Mouse (Mus musculus): ENCODE data around the gene Pla2g2f. TPM values are rescaled to one million over a fixed set of nuclear protein-coding genes. Genes with fewer than 3 reads are reported as not detected.

Pla2g2f gene
- polyA plus RNA-seq, 1 experiment = not detected

DNA sequence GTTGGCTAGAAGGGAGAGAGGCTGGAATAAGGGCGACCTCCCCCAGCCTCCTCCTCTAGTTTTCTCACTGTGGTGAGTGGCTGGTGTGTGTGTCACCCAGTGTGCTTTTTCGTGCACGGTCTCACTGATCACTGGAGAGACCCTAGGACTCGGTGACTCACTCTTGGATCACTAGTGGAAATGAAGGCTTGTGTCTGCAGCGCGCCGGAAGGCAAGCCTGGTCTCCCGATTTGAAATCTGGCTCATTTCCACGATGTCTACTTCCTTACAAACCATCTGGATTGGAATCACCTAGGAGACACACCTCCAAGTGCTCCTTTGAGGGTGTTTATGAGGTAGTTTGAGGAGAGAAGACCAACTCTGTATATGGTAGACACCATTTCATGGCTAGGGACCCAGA is 10.6 kb downstream of the Pla2g2f start:
- TF ChIP-seq POLR2A (IDR thresholded peaks at IDR 0.05; ENCODE audit: borderline replicate concordance, low read depth, low read length) = no peak
- no peak for TF ChIP-seq CTCF (IDR thresholded peaks at IDR 0.05; ENCODE audit: low read depth, low read length)
- H3K27ac ChIP-seq (ENCODE audit: insufficient read depth, low read depth, low read length) = no peak overlapping the region

DNA sequence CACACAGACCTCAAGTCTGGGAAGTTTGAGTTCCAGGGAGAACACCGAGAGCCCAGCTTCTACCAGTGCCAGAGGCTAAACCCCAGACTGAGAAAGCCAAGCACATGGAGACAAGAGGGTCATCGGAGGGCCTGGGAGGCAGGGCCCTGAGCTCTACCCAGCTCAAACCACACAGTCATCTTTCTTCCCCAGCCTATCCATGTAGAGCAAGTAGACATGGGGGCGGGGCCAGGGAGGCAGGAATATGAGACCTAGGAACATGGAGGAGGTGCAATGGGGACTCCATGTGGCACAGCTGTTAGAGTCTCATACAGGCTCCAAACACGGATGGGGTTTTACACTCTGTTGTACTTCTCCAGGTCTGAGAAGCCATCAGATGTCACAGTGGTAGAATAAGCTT is 11.5 kb downstream of the Pla2g2f start:
- H3K27ac ChIP-seq (ENCODE audit: insufficient read depth, low read depth, low read length) = no peak overlapping the region
- TF ChIP-seq CTCF (IDR thresholded peaks at IDR 0.05; ENCODE audit: low read depth, low read length) (no peak), POLR2A (IDR thresholded peaks at IDR 0.05; ENCODE audit: borderline replicate concordance, low read depth, low read length) (no peak)
- no peak overlapping the region for H3K4me3 ChIP-seq (ENCODE audit: insufficient read depth, low read length)
- no peaks in the 10 kb centered on the region for H3K4me1 ChIP-seq (ENCODE audit: control insufficient read depth, insufficient read depth, low read length)

More for the DNA sequence above, 10.6 kb downstream of the Pla2g2f start:
- Histone ChIP-seq H3K4me3 (ENCODE audit: insufficient read depth, low read length) (no peak overlapping the region), H3K4me1 (ENCODE audit: control insufficient read depth, insufficient read depth, low read length) (no peaks in the 10 kb centered on the region)

DNA sequence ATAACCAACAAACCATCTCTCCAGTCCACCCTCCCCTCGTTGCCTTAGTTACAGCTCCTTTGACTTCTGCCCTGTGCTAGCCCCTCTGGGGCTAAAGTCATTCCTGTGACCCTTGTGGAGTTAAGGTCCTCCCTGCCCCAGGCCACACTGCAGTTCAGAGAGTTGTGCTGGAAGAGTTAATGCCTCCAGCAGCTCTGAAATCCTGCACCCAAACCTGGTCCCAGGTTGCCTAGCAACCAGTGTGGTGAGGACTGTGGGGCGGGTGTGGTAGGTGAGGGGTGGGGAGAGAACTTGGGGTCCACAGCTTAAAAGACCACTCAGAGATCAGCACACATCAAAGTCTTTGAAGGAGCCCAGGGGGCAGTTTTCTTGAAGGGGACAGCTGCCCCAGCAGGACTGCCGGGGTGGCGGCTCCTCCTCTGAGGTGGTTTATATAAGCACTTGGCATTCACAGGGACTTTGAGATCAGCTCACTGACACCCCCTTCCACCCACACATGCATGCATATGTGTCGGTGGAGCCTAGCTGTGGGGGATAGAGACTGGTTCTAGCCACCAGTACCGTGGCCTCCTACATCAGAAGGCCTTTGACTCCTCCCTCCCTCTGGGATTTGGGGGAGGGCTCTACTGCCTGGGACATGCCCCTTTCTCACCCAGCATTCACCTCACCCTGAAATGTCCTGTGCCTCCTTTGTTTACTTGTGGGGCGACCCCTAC is 18.1 kb downstream of the Pla2g2f start:
- no peak overlapping the region for H3K4me3 ChIP-seq (ENCODE audit: insufficient read depth, low read length)
- TF ChIP-seq POLR2A (IDR thresholded peaks at IDR 0.05; ENCODE audit: borderline replicate concordance, low read depth, low read length) (no peak), CTCF (IDR thresholded peaks at IDR 0.05; ENCODE audit: low read depth, low read length) (no peak)
- H3K4me1 ChIP-seq (ENCODE audit: control insufficient read depth, insufficient read depth, low read length) = no peaks in the 10 kb centered on the region
- no peak overlapping the region for H3K27ac ChIP-seq (ENCODE audit: insufficient read depth, low read depth, low read length)

DNA sequence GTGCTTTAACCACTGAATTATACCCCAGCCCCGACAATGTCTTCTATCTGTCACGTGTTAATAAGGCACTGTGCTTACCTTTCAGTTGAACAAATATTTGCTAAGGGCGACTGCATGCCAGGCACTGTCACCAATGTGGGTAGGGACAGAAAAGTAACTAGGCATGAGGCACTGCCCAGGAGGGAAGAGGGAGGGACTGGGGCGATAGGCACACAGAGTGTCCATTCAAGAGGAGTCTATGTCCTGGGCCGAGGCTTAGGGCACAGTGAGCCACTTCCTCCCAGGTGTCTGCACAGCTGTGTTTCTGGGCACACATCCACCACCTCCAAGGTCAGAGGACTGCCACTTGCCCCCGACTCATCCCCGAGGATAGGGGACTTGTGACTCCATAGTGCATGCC is 20.4 kb downstream of the Pla2g2f start, which contains the start of gene Ubxn10:
Ubxn10 (minus strand) TSS at position 137 of the 400 bp plus-strand sequence.
- Histone ChIP-seq H3K4me3 (ENCODE audit: insufficient read depth, low read length) (no peak within 1 kb of the TSS), H3K4me1 (ENCODE audit: control insufficient read depth, insufficient read depth, low read length) (no peaks in the 10 kb centered on the region), H3K27ac (ENCODE audit: insufficient read depth, low read depth, low read length) (no peak within 1 kb of the TSS)
- no peak for TF ChIP-seq POLR2A (IDR thresholded peaks at IDR 0.05; ENCODE audit: borderline replicate concordance, low read depth, low read length)
- TF ChIP-seq CTCF (IDR thresholded peaks at IDR 0.05; ENCODE audit: low read depth, low read length) = no peak

DNA sequence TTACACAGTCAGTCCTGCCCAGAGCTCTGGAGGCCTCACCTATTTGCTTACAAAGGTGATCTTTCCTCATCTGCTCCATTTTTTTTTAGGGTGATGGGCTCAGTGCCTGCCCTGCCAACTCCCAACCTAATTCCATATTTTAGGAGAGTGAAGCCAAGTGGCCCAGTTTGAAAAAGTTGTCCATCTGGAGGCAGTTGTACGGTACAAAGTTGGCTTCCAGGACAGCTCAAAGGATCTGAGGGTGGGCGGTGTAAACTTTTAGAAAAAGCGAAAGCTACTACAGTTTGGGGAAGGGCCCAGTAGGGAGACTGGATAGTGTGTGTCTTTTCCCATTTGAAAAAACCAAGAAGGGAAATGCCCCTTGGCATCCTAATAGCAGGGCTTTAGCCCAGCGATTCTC is 22.6 kb downstream of the Pla2g2f start:
- H3K4me3 ChIP-seq (ENCODE audit: insufficient read depth, low read length) = no peak overlapping the region
- TF ChIP-seq POLR2A (IDR thresholded peaks at IDR 0.05; ENCODE audit: borderline replicate concordance, low read depth, low read length) = no peak
- no peak for TF ChIP-seq CTCF (IDR thresholded peaks at IDR 0.05; ENCODE audit: low read depth, low read length)

DNA sequence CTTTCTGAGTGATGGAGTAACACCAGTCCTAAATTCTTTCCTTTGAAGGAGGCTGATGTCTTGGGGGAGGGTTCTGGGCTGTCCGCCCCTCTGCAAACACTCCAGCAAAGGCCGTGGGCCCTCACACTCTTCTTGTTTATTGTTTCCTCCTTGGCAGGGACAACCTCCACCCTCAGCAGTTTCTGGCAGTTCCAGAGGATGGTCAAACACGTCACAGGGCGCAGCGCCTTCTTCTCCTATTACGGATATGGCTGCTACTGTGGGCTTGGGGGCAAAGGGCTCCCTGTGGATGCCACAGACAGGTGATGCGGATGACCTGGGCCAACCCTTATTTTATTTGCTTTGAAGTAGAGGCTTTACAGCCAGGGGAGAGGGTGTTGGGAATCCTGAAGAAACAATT is 23.3 kb downstream of the Pla2g2f start:
- no peak for TF ChIP-seq POLR2A (IDR thresholded peaks at IDR 0.05; ENCODE audit: borderline replicate concordance, low read depth, low read length)
- TF ChIP-seq CTCF (IDR thresholded peaks at IDR 0.05; ENCODE audit: low read depth, low read length) = no peak
- Histone ChIP-seq H3K4me1 (ENCODE audit: control insufficient read depth, insufficient read depth, low read length) (no peaks in the 10 kb centered on the region), H3K27ac (ENCODE audit: insufficient read depth, low read depth, low read length) (no peak overlapping the region), H3K4me3 (ENCODE audit: insufficient read depth, low read length) (no peak overlapping the region)

More for the DNA sequence above, 22.6 kb downstream of the Pla2g2f start:
- no peak overlapping the region for H3K27ac ChIP-seq (ENCODE audit: insufficient read depth, low read depth, low read length)
- H3K4me1 ChIP-seq (ENCODE audit: control insufficient read depth, insufficient read depth, low read length) = no peaks in the 10 kb centered on the region

DNA sequence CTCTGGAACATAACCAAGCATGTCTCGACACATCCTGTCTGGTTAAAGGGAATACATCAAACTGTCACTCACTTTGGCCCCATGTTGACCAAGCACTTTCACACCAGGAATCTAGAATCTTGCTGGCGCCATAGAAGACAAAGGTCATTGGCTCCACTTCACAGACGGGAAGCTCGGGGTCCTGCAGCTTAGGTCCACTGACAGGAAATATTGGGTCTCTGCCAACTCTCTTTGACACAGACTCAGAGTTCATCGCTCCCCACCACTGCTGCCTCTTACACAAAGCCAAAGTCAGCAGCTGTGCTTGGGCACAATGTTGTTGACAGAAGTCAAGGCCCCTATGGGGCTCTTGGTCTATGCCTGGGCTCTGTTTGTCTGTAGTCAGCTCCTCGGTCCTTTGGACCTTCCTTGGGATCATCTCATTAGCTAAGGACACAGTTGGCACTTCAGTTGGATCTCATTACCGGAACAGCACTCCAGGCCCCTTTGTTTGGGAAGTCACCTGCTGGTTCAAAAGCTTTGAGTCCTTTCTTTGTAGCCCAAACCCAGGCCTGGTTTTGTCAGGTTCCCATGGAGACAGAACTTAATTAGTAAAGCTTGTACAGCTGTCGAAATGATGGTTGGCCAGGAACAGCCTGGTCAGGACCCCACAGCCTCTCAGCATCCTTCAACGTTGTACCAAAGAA is 28.3 kb downstream of the Pla2g2f start:
- Histone ChIP-seq H3K27ac (ENCODE audit: insufficient read depth, low read depth, low read length) (no peak overlapping the region), H3K4me1 (ENCODE audit: control insufficient read depth, insufficient read depth, low read length) (no peaks in the 10 kb centered on the region), H3K4me3 (ENCODE audit: insufficient read depth, low read length) (no peak overlapping the region)
- TF ChIP-seq CTCF (IDR thresholded peaks at IDR 0.05; ENCODE audit: low read depth, low read length) (no peak), POLR2A (IDR thresholded peaks at IDR 0.05; ENCODE audit: borderline replicate concordance, low read depth, low read length) (no peak)

DNA sequence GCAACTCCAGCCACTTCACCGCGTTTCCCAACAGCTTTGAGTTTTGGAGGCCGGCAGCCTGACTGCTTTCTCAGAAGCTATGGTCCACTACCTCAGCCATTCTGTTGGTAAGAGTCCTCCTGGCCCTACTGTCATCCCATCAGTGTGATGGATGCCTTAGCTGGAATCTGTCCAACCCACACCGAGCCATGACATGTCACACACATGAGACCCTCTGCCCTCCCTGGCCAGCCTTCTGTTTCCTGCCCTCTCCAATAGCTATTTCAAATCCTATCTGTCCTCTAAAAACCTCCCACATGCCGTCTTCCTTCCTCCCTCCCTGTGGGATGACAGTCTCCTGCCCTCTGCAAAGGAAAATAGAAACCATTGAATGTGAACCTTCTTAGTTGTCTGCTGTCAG is 31.7 kb downstream of the Pla2g2f start:
- H3K27ac ChIP-seq (ENCODE audit: insufficient read depth, low read depth, low read length) = no peak overlapping the region
- TF ChIP-seq CTCF (IDR thresholded peaks at IDR 0.05; ENCODE audit: low read depth, low read length) = no peak
- no peak for TF ChIP-seq POLR2A (IDR thresholded peaks at IDR 0.05; ENCODE audit: borderline replicate concordance, low read depth, low read length)
- H3K4me1 ChIP-seq (ENCODE audit: control insufficient read depth, insufficient read depth, low read length) = no peaks in the 10 kb centered on the region
- no peak overlapping the region for H3K4me3 ChIP-seq (ENCODE audit: insufficient read depth, low read length)

DNA sequence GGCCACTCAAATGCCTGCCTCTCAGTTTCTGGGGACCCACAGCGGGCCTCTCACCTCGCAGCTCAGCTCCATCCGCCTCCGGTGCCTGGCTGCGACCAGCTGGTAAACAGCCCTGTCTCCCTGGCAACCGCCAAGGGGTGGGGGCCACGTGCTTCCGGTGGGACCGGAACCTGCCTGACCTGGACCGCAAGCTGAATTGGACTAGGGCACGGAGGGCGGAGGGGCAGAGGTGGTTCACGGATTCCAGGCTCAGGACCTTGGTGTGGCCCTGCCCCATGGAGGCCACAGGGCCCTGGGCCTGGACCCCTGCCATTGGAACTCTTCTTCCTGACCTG is 32.3 kb downstream of the Pla2g2f start:
- TF ChIP-seq CTCF (IDR thresholded peaks at IDR 0.05; ENCODE audit: low read depth, low read length) = no peak
- TF ChIP-seq POLR2A (IDR thresholded peaks at IDR 0.05; ENCODE audit: borderline replicate concordance, low read depth, low read length) = no peak
- Histone ChIP-seq H3K4me3 (ENCODE audit: insufficient read depth, low read length) (no peak overlapping the region), H3K27ac (ENCODE audit: insufficient read depth, low read depth, low read length) (no peak overlapping the region), H3K4me1 (ENCODE audit: control insufficient read depth, insufficient read depth, low read length) (no peaks in the 10 kb centered on the region)

DNA sequence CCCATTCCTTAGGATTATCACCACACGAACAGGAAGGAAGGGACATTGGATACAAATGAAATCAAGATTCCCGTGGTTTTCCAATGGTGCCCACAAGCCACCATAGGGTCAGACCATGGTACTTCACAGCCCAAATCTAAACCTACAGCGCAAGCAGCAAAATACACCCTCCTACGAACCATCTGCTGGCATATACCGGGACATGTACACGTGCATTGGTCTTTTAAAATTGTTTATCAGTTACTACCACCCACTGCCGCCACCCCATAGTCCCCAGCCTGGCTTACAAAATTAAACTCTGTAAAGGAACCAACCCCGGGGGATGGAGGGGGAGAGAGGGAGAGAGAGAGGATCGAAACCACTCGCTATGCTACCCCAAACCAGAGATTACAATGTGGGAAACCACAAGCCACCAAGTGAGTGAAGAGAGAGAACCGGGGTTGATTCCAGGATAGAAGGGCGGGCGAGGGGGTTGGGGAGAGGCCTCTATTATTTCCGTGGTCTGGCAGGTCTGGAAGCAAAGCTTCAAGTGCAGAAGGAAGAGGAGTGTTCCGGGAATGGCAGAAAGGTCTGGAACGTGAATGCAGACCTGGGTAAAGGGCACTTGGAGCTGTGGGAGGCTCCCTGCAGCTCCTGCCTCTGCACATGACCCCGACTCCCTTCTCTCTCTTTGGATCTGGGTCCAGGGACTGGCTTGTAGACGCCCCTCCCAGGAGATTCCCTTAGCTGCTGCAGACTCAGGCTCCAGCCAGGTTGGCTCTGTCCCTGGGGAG is 32.9 kb downstream of the Pla2g2f start, which contains the start of gene Pla2g2c:
Pla2g2c (plus strand) TSS at position 439 of the 773 bp plus-strand sequence.
- no peaks in the 10 kb centered on the region for H3K4me1 ChIP-seq (ENCODE audit: control insufficient read depth, insufficient read depth, low read length)
- no peak within 1 kb of the TSS for H3K4me3 ChIP-seq (ENCODE audit: insufficient read depth, low read length)
- no peak within 1 kb of the TSS for H3K27ac ChIP-seq (ENCODE audit: insufficient read depth, low read depth, low read length)
- no peak for TF ChIP-seq CTCF (IDR thresholded peaks at IDR 0.05; ENCODE audit: low read depth, low read length)
- TF ChIP-seq POLR2A (IDR thresholded peaks at IDR 0.05; ENCODE audit: borderline replicate concordance, low read depth, low read length) = no peak

Measured in bone marrow macrophage, adult 2 months (primary cell).